Mouse (Mus musculus) cortical plate, adult 2 months (tissue): ENCODE measurements around the gene Glt8d1. TPM values are rescaled to one million over a fixed set of nuclear protein-coding genes. Genes with fewer than 3 reads are reported as not detected.

ENCODE experiments used
- H3K27ac ChIP-seq: fragments of 200-500 bp; 2 replicates; pipeline ENCODE4 v1.5.1; 2012; ENCODE audit warnings: low read length, control low read depth, inconsistent platforms; ENCODE audit not compliant: insufficient read depth
- H3K4me1 ChIP-seq: fragments of 200-500 bp; 2 replicates; pipeline ENCODE4 v1.6.1; 2011; ENCODE audit warnings: low read length; ENCODE audit not compliant: control insufficient read depth, insufficient read depth
- H3K4me3 ChIP-seq: fragments of 200-500 bp; 2 replicates; pipeline ENCODE4 v1.5.1; 2011; ENCODE audit warnings: mild to moderate bottlenecking, low read length, control low read depth; ENCODE audit not compliant: insufficient read depth
- CTCF ChIP-seq: fragments of 200-500 bp; IDR thresholded peaks from 2 replicates; pipeline ENCODE4 v1.5.1; 2011; ENCODE audit warnings: mild to moderate bottlenecking, control low read depth, low read length; ENCODE audit not compliant: insufficient read depth; ENCODE audit errors: extremely low read depth
- POLR2A ChIP-seq: fragments of 200-500 bp; IDR thresholded peaks from 2 replicates; pipeline ENCODE4 v1.6.1; 2011; ENCODE audit warnings: mild to moderate bottlenecking, low read length, control low read depth; ENCODE audit not compliant: insufficient read depth; ENCODE audit errors: extremely low read depth
- polyA plus RNA-seq: library from polyadenylated mRNA; depleted of rRNA; stranded (reverse); fragments of >200 nt; gene quantifications from 2 replicates; pipeline ENCODE4 v1.2.3, GENCODE M21; 2012

Gene Glt8d1
- polyA plus RNA-seq, 1 experiment, result 94.9 TPM

GRCm38 (mm10) chr14:31004527-31004926 lies 3.3 kb downstream of the Glt8d1 start:
- no peak for TF ChIP-seq POLR2A
- no peak overlapping the region for H3K4me3 ChIP-seq
- H3K4me1 ChIP-seq, result no peaks in the 10 kb centered on the region
- H3K27ac ChIP-seq, result no peak overlapping the region

DNA sequence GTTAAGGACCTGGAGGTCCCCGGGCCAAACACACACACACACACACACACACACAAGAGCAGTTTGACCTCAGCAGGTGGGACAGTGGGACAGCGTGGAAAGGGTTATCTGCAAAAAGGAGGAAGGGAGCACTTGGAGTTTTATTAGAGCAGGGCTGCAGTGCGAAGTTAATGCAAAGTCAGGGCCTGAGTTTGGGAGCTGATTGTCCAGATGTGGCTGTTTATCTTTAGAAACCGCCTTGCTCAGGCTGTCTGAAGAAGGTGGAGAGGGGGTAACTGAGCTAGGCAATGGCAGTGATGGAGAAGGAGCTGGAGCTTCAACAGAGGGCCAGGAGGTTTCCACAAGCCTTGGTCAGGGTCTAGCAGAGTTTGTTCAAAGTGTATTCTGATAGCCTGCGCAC lies 5.6 kb downstream of the Glt8d1 start:
- Histone ChIP-seq H3K4me1 (no peaks in the 10 kb centered on the region), H3K4me3 (no peak overlapping the region), H3K27ac (no peak overlapping the region)
- TF ChIP-seq POLR2A, result no peak
- no peak for TF ChIP-seq CTCF

DNA sequence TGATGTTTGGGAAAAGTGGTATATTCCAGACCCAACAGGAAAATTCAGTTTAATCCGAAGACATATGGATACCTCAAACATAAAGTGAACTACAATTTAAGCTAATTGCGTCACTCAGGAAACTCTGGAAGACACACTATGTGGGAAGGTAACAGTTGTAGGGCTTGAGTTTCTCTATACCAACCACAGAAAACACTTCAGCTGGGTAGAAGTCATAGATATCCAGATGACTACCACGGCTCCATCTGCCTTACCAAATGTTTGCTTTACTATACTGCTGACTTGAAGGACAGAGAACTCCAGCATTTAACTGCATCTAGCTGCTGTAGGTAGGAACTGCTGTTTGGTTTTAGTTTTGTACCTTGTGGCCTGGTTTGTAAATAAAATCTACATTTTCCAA lies 10.4 kb downstream of the Glt8d1 start:
- no peak overlapping the region for H3K27ac ChIP-seq
- no peak overlapping the region for H3K4me3 ChIP-seq
- no peaks in the 10 kb centered on the region for H3K4me1 ChIP-seq
- no peak for TF ChIP-seq POLR2A
- no peak for TF ChIP-seq CTCF

- no peak overlapping the region for H3K4me3 ChIP-seq
Observed at GRCm38 (mm10) chr14:31013928-31014327, 12.7 kb downstream of the Glt8d1 start.

DNA sequence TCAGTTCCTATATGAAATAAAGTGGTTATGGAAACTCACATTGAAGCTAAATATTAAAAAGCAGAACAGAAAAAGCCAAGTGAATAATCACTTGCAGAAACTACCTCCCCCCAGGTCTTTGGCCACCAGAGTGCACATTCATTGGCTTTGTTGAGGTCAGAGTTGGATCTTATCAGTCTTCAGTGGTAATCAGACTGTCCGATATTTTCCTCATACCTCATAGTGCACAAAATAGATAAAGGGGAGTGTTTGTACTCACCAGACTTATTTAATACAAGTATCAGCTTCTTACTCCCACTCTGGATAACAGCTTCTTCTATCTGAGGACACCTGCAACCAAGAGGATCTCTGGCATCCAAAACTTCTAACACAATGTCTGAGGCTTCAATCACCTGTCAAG lies 14.9 kb downstream of the Glt8d1 start:
- Histone ChIP-seq H3K4me1 (peaks cover 2% of the 10 kb centered on the region), H3K4me3 (no peak overlapping the region), H3K27ac (no peak overlapping the region)
- TF ChIP-seq POLR2A (no peak), CTCF (no peak)

More at GRCm38 (mm10) chr14:31013928-31014327, 12.7 kb downstream of the Glt8d1 start:
- Histone ChIP-seq H3K4me1 (no peaks in the 10 kb centered on the region; the same call in 1 of the 2 replicates), H3K27ac (no peak overlapping the region)
- TF ChIP-seq CTCF, result no peak
- no peak for TF ChIP-seq POLR2A

DNA sequence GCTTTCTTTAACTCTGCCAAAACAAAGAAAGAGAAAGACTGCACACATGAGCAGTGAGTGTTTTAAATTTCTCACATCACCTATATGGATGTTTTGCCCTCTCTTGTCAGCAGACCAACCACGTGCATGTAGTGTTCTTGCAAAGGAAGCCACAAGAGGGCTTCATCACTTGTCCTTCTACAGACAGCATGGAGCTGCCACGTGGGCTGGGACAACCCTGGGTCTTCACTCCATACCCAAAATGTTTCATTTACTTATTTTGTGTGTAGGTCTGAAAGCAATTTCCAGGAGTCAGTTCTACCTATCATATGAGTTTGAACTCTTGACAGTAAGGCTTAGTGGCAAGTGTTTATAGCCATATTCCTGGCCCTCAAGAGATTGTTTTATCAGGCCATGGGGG lies 16.7 kb downstream of the Glt8d1 start:
- no peak overlapping the region for H3K27ac ChIP-seq
- TF ChIP-seq POLR2A (no peak), CTCF (no peak)
- peaks cover 2% of the 10 kb centered on the region for H3K4me1 ChIP-seq
- H3K4me3 ChIP-seq, result peak overlapping the region; percentile 45

DNA sequence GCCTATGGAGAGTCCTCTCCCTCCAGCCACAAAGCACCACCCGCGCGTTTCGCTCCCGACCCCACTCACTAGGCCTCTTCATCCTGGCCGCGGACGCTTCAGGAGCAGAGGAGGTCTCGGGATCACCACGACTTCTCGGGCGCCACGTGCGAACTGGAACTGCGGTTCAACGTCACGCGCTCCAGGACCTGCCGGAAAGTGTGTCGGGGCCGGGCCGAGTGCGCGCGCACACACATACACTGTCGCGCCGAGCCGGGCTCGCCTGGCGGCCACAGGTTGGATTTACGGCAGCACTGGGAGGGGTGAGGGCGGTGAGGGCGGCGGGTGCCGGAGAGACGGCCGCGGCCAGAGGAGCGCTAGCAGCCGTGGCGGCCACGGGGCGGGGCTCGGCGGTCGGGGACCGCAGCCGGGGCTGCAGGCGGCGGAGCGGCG lies 17.7 kb downstream of the Glt8d1 start, which contains the start of the genes Pbrm1 and Gnl3:
Gene Pbrm1 (plus strand): TSS at position 279 of the 432 bp plus-strand sequence.
Gene Gnl3 (minus strand): TSS at position 293 of the 432 bp plus-strand sequence.
- Histone ChIP-seq H3K4me1 (peaks cover 2% of the 10 kb centered on the region), H3K27ac (no peak within 1 kb of the TSS), H3K4me3 (peak within 1 kb of the TSS; percentile 45)
- TF ChIP-seq POLR2A (0 out of 2 replicates have a peak, but pooled peaks have one; percentile 48), CTCF (no peak)

- H3K27ac ChIP-seq, result no peak overlapping the region
- TF ChIP-seq POLR2A (no peak), CTCF (no peak)
- H3K4me1 ChIP-seq, result peaks cover 2% of the 10 kb centered on the region
- H3K4me3 ChIP-seq, result peak overlapping the region; percentile 45
Observed at GRCm38 (mm10) chr14:31019331-31020205, 18.4 kb downstream of the Glt8d1 start.

DNA sequence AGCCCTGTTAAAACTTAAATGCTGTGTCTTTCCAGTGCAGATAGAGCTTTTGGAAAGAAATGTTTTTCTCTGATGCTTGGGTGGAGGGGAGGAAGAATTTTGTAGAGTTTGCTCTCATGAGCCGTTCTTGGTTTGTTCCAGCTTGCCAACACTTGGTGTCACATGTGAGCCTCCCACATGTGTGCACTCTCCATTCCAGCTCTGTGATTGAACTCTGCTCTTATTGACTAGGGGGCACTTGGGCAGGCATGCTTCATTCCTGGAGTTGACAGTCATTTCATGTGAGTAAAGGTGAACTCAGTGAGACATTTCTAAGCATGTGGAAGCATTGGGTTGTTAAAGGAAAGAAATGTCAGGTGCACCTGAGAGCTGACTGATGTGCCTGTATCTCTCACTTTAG lies 21.4 kb downstream of the Glt8d1 start:
- TF ChIP-seq POLR2A, result no peak
- TF ChIP-seq CTCF, result no peak
- Histone ChIP-seq H3K4me1 (peaks cover 2% of the 10 kb centered on the region), H3K4me3 (no peak overlapping the region), H3K27ac (no peak overlapping the region)

GRCm38 (mm10) chr14:31025785-31026184 lies 24.6 kb downstream of the Glt8d1 start:
- no peak overlapping the region for H3K4me3 ChIP-seq
- H3K4me1 ChIP-seq, result no peaks in the 10 kb centered on the region
- H3K27ac ChIP-seq, result no peak overlapping the region
- TF ChIP-seq POLR2A, result no peak
- TF ChIP-seq CTCF, result no peak
